Mouse (Mus musculus): ENCODE results near the gene Pgam2. TPM values are rescaled to one million over a fixed set of nuclear protein-coding genes. Genes with fewer than 3 reads are reported as not detected.
A peak's percentile ranks its signal among the peaks of the same experiment; 100 is the strongest.

Gene Pgam2
- total RNA-seq, 1 experiment = 4.1 TPM

GRCm38 (mm10) chr11:5797371-5797770, 6.2 kb downstream of the Pgam2 start:
- no peaks in the 10 kb centered on the region for H3K9me3 ChIP-seq (ENCODE audit: control insufficient read depth, insufficient read depth, low read depth, low read length)
- H3K27ac ChIP-seq (ENCODE audit: insufficient read depth, low read depth, low read length, poor library complexity, severe bottlenecking) = peak overlapping the region; percentile 72; the same call in 1 of the 2 replicates
- H3K36me3 ChIP-seq (ENCODE audit: control insufficient read depth, insufficient read depth, low read length, poor library complexity, severe bottlenecking) = peaks cover 70% of the 10 kb centered on the region
- in situ Hi-C loops (cut with MboI; ENCODE audit: low sequenced_read_pairs in 2 of 2, unreplicated experiment in 2 of 2) = no loop called here
- no peak for TF ChIP-seq CHD2 (IDR thresholded peaks at IDR 0.05; ENCODE audit: low read depth, low read length)
- TF ChIP-seq ZC3H11A (IDR thresholded peaks at IDR 0.05; ENCODE audit: borderline replicate concordance, low read depth, low read length) = no peak
- no peak for TF ChIP-seq HCFC1 (IDR thresholded peaks at IDR 0.05; ENCODE audit: borderline replicate concordance, insufficient read depth, low read length)
- TF ChIP-seq ZNF384 (IDR thresholded peaks at IDR 0.05; ENCODE audit: low read depth, low read length) = no peak
- no peak for TF ChIP-seq MAFK (IDR thresholded peaks at IDR 0.05; ENCODE audit: insufficient read depth, low read depth, low read length)
- peak overlapping the region in 1 of 2 experiments; percentile 13; a peak in 2 of 4 replicates for H3K4me3 ChIP-seq (ENCODE audit: insufficient read depth in 1 of 2, low read depth in 1 of 2, low read length in 2 of 2, poor library complexity in 1 of 2, severe bottlenecking in 1 of 2)
- peaks cover 0 to 16% of the 10 kb centered on the region in 2 experiments; a peak in 3 of 4 replicates for H3K4me1 ChIP-seq (ENCODE audit: control insufficient read depth in 2 of 2, insufficient read depth in 2 of 2, low read length in 2 of 2, poor library complexity in 1 of 2)
- DNase-seq (ENCODE audit: low read depth, low spot score) = no peak
- H3K9ac ChIP-seq (ENCODE audit: insufficient read depth, low read depth, low read length, poor library complexity, severe bottlenecking) = peak overlapping the region; percentile 49; the same call in 1 of the 2 replicates

DNA sequence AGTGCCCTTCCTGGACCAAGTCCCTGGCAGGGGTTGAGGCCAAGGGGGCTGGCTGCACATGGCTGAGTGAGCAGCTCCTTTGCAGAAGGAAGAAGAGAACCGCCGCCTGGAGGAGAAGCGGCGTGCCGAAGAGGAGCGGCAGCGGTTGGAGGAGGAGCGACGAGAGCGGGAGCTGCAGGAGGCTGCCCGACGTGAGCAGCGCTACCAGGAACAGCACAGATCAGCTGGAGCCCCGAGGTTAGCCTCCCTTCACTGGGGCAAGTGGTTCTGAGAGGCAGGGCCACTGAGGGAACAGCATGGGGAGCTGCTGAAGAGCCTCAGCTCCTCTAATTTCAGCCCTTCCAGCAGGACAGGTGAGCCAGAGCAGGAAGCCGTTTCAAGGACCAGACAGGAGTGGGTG, 6.6 kb downstream of the Pgam2 start:
- no peak for DNase-seq (ENCODE audit: low read depth, low spot score)
- Histone ChIP-seq H3K27ac (ENCODE audit: insufficient read depth, low read depth, low read length, poor library complexity, severe bottlenecking) (0 out of 2 replicates have a peak overlapping the region, but pooled peaks have one; percentile 9), H3K9me3 (ENCODE audit: control insufficient read depth, insufficient read depth, low read depth, low read length) (no peaks in the 10 kb centered on the region), H3K4me1 (ENCODE audit: control insufficient read depth in 2 of 2, insufficient read depth in 2 of 2, low read length in 2 of 2, poor library complexity in 1 of 2) (peaks cover 0 to 12% of the 10 kb centered on the region in 2 experiments; a peak in 2 of 4 replicates), H3K4me3 (ENCODE audit: insufficient read depth in 1 of 2, low read depth in 1 of 2, low read length in 2 of 2, poor library complexity in 1 of 2, severe bottlenecking in 1 of 2) (peak overlapping the region in 1 of 2 experiments; percentile 3; a peak in 1 of 4 replicates), H3K9ac (ENCODE audit: insufficient read depth, low read depth, low read length, poor library complexity, severe bottlenecking) (peak overlapping the region; percentile 34; the same call in 1 of the 2 replicates), H3K36me3 (ENCODE audit: control insufficient read depth, insufficient read depth, low read length, poor library complexity, severe bottlenecking) (peaks cover 74% of the 10 kb centered on the region)
- in situ Hi-C loops (cut with MboI; ENCODE audit: low sequenced_read_pairs in 2 of 2, unreplicated experiment in 2 of 2) = no loop called here
- TF ChIP-seq HCFC1 (IDR thresholded peaks at IDR 0.05; ENCODE audit: borderline replicate concordance, insufficient read depth, low read length) = no peak
- TF ChIP-seq MAFK (IDR thresholded peaks at IDR 0.05; ENCODE audit: insufficient read depth, low read depth, low read length) = no peak
- TF ChIP-seq CHD2 (IDR thresholded peaks at IDR 0.05; ENCODE audit: low read depth, low read length) = no peak
- no peak for TF ChIP-seq ZC3H11A (IDR thresholded peaks at IDR 0.05; ENCODE audit: borderline replicate concordance, low read depth, low read length)
- TF ChIP-seq ZNF384 (IDR thresholded peaks at IDR 0.05; ENCODE audit: low read depth, low read length) = no peak

DNA sequence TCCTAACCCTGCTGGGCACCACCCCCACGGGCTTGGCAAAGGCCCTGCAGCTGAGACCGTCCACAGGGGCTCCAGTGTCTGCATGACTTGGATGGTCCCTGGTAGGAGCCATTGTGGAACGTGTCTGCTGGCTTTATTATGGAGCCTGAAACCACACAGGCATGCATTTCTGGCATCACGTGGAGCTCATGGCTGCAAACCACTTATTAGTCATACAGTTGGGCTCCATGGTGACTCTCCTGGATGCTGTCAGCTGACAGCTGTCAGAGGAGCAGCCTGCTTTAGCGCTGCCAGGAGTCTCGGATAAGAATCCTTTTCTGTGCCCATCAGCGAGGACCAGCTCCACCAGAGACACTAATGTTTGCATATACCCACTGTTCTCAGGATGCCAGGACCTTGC, 7.8 kb downstream of the Pgam2 start:
- peaks cover 0 to 7% of the 10 kb centered on the region in 2 experiments; a peak in 2 of 4 replicates for H3K4me1 ChIP-seq (ENCODE audit: control insufficient read depth in 2 of 2, insufficient read depth in 2 of 2, low read length in 2 of 2, poor library complexity in 1 of 2)
- no peak for TF ChIP-seq CHD2 (IDR thresholded peaks at IDR 0.05; ENCODE audit: low read depth, low read length)
- no peak for TF ChIP-seq HCFC1 (IDR thresholded peaks at IDR 0.05; ENCODE audit: borderline replicate concordance, insufficient read depth, low read length)
- no peak for TF ChIP-seq MAFK (IDR thresholded peaks at IDR 0.05; ENCODE audit: insufficient read depth, low read depth, low read length)
- no peak for TF ChIP-seq ZNF384 (IDR thresholded peaks at IDR 0.05; ENCODE audit: low read depth, low read length)
- no peak for TF ChIP-seq ZC3H11A (IDR thresholded peaks at IDR 0.05; ENCODE audit: borderline replicate concordance, low read depth, low read length)
- no peak overlapping the region for H3K9ac ChIP-seq (ENCODE audit: insufficient read depth, low read depth, low read length, poor library complexity, severe bottlenecking)
- H3K4me3 ChIP-seq (ENCODE audit: insufficient read depth in 1 of 2, low read depth in 1 of 2, low read length in 2 of 2, poor library complexity in 1 of 2, severe bottlenecking in 1 of 2) = no peak overlapping the region
- H3K27ac ChIP-seq (ENCODE audit: insufficient read depth, low read depth, low read length, poor library complexity, severe bottlenecking) = no peak overlapping the region
- no peaks in the 10 kb centered on the region for H3K9me3 ChIP-seq (ENCODE audit: control insufficient read depth, insufficient read depth, low read depth, low read length)
- in situ Hi-C loops (cut with MboI; ENCODE audit: low sequenced_read_pairs in 2 of 2, unreplicated experiment in 2 of 2) = no loop called here
- H3K36me3 ChIP-seq (ENCODE audit: control insufficient read depth, insufficient read depth, low read length, poor library complexity, severe bottlenecking) = peaks cover 79% of the 10 kb centered on the region
- no peak for DNase-seq (ENCODE audit: low read depth, low spot score)

DNA sequence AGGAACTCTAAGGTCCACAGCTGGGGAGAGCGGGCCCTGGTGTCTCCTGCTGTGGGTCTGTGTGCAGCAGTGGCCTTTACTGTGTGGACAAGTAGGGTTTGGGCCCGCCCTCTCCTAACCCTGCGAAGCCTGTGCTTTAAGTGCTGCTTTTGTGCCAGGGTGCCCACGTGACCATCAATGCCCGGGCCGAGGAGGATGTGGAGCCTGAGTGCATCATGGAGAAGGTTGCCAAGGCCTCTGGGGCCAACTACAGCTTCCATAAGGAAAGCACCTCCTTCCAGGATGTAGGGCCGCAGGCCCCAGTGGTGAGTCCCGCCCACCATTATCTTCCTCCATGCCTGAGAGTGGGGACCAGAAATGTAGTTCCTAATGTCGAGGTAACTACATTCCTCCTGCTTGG, 8.2 kb downstream of the Pgam2 start:
- no peaks in the 10 kb centered on the region for H3K9me3 ChIP-seq (ENCODE audit: control insufficient read depth, insufficient read depth, low read depth, low read length)
- no peak overlapping the region for H3K4me3 ChIP-seq (ENCODE audit: insufficient read depth in 1 of 2, low read depth in 1 of 2, low read length in 2 of 2, poor library complexity in 1 of 2, severe bottlenecking in 1 of 2)
- H3K36me3 ChIP-seq (ENCODE audit: control insufficient read depth, insufficient read depth, low read length, poor library complexity, severe bottlenecking) = peaks cover 74% of the 10 kb centered on the region
- no peak overlapping the region for H3K27ac ChIP-seq (ENCODE audit: insufficient read depth, low read depth, low read length, poor library complexity, severe bottlenecking)
- no peak for DNase-seq (ENCODE audit: low read depth, low spot score)
- no peak for TF ChIP-seq ZNF384 (IDR thresholded peaks at IDR 0.05; ENCODE audit: low read depth, low read length)
- no peak for TF ChIP-seq ZC3H11A (IDR thresholded peaks at IDR 0.05; ENCODE audit: borderline replicate concordance, low read depth, low read length)
- no peak for TF ChIP-seq HCFC1 (IDR thresholded peaks at IDR 0.05; ENCODE audit: borderline replicate concordance, insufficient read depth, low read length)
- TF ChIP-seq MAFK (IDR thresholded peaks at IDR 0.05; ENCODE audit: insufficient read depth, low read depth, low read length) = no peak
- no peak for TF ChIP-seq CHD2 (IDR thresholded peaks at IDR 0.05; ENCODE audit: low read depth, low read length)
- H3K4me1 ChIP-seq (ENCODE audit: control insufficient read depth in 2 of 2, insufficient read depth in 2 of 2, low read length in 2 of 2, poor library complexity in 1 of 2) = peaks cover 0 to 7% of the 10 kb centered on the region in 2 experiments; a peak in 2 of 4 replicates
- H3K9ac ChIP-seq (ENCODE audit: insufficient read depth, low read depth, low read length, poor library complexity, severe bottlenecking) = no peak overlapping the region
- in situ Hi-C loops (cut with MboI; ENCODE audit: low sequenced_read_pairs in 2 of 2, unreplicated experiment in 2 of 2) = no loop called here
